Mouse (Mus musculus) heart, adult 2 months (tissue): ENCODE results near the gene Sebox.

Experiments
- CTCF ChIP-seq: fragments of 200-600 bp; IDR thresholded peaks from 2 replicates; pipeline ENCODE4 v1.8.1; 2022; ENCODE audit warnings: antibody characterized with exemption, mild to moderate bottlenecking, moderate library complexity
- EP300 ChIP-seq: fragments of 200-500 bp; IDR thresholded peaks from 2 replicates; pipeline ENCODE4 v1.6.1; 2011; ENCODE audit warnings: low read depth, low read length, control low read depth; ENCODE audit not compliant: insufficient read depth

DNA sequence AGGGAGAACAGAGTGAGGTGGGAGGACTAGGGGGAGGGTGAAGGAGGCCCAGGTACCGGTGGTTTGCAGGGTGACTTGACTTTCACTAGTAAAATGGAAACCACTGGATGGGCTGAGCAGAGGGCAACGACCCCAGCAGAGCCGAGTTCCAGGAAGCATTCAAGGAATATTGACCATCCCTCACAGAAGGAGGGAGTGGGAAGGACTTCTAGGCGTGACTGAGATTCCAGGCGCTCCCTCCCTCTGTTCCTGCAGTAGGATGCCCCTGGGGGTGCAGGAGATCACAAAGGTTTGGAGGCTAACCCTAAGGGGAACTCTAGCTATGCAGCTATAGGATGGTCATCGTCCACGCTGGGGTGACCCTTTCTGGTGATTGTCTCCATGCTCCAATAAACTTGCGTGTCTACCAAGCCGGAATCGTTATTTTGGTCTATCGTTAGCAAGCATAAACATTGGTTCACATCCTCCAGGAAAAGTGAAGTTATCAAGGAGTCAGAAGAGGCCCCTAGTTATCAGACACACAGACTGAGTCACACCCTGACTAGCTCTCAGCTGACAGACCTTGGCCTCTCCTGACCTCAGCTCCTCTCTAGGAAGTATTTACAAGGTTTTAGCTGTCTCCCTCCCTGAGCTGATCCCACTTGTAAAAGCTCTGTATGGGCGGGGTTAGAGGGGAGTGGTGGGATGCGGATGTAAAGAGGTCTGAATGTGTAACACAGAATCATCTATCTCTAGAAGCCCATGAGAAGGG, 39.8 kb upstream of the Sebox start:
- TF ChIP-seq EP300 (no peak), CTCF (no peak)
